Mouse (Mus musculus) midbrain, embryonic 11.5 days (tissue): Measurements from ENCODE around the gene Polr2e. TPM values are rescaled to one million over a fixed set of nuclear protein-coding genes. Genes with fewer than 3 reads are reported as not detected.
A peak's percentile ranks its signal among the peaks of the same experiment; 100 is the strongest.

Experiments used
- ATAC-seq: fragments of 200-750 bp; cut with Nextera tagmentation; 2 replicates; pipeline ENCODE4 v1.8.0; 2017; ENCODE audit warnings: moderate TSS enrichment, moderate library complexity; ENCODE audit not compliant: low FRiP score
- DNase-seq: peaks from one replicate; pipeline ENCODE4 v3.0.0; 2015; ENCODE audit warnings: low spot score; ENCODE audit errors: missing footprints
- H3K27ac ChIP-seq: fragments of 300-500 bp; sonication (generic); 2 replicates; pipeline ENCODE4 v1.5.1; 2014; ENCODE audit warnings: low read depth, low read length
- H3K27me3 ChIP-seq: fragments of 300-500 bp; sonication (generic); 2 replicates; pipeline ENCODE4 v1.6.1; 2014; ENCODE audit warnings: mild to moderate bottlenecking, low read length, moderate library complexity, mixed read lengths; ENCODE audit not compliant: control insufficient read depth, insufficient read depth
- H3K36me3 ChIP-seq: fragments of 300-500 bp; sonication (generic); 2 replicates; pipeline ENCODE4 v1.6.1; 2014; ENCODE audit warnings: mild to moderate bottlenecking, low read length, moderate library complexity, mixed read lengths; ENCODE audit not compliant: control insufficient read depth, insufficient read depth
- H3K4me1 ChIP-seq: fragments of 300-500 bp; sonication (generic); 2 replicates; pipeline ENCODE4 v1.6.1; 2014; ENCODE audit warnings: low read length; ENCODE audit not compliant: control insufficient read depth, insufficient read depth
- H3K4me2 ChIP-seq: fragments of 300-500 bp; sonication (generic); 2 replicates; pipeline ENCODE4 v1.6.1; 2014; ENCODE audit warnings: mild to moderate bottlenecking, moderate library complexity
- H3K4me3 ChIP-seq: fragments of 300-500 bp; sonication (generic); 2 replicates; pipeline ENCODE4 v1.5.1; 2014; ENCODE audit warnings: low read depth, low read length
- H3K9ac ChIP-seq: fragments of 300-500 bp; sonication (generic); 2 replicates; pipeline ENCODE4 v1.6.1; 2014; ENCODE audit warnings: low read length
- H3K9me3 ChIP-seq: fragments of 300-500 bp; sonication (generic); 2 replicates; pipeline ENCODE4 v1.6.1; 2016; ENCODE audit warnings: low read length; ENCODE audit not compliant: control insufficient read depth
- WGBS: fragments of 180-500 bp; shearing (Covaris S2); extraction: QIAGEN DNeasy Blood & Tissue Kit; methylation state at CpG from one replicate; pipeline ENCODE4 v1.1.7; 2014; 5-methylcytosine and 5-hydroxymethylcytosine counted together
- polyA plus RNA-seq: library from polyadenylated mRNA; unstranded; fragments of >200 nt; fragmentation: Nextera tagmentation; extraction: Ambion mirVana; gene quantifications from 2 replicates; pipeline ENCODE4 v1.2.1, GENCODE M21; 2014

Polr2e gene
- polyA plus RNA-seq, 1 experiment from 2014 or later = 225 TPM

DNA sequence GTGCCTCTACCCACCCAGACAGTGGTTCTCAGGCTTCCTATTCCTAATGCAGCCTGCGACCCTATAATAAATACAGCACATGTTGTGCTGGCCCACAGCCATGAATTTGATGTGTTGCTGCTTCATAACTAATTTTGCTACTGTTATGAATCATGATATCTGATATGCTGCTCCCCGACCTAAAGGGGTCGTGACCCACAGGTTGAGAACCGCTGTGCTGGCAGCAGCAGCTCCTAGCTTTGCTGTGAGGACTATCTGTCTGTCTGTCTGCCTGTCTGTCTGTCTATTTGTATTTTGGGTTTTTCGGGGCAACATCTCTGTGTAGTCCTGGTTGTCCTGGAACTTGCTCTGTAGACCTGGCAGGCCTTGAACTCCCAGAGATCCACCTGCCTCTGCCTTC lies 15.8 kb downstream of the Polr2e start:
- Histone ChIP-seq H3K36me3 (no peaks in the 10 kb centered on the region), H3K4me2 (no peak overlapping the region)

DNA sequence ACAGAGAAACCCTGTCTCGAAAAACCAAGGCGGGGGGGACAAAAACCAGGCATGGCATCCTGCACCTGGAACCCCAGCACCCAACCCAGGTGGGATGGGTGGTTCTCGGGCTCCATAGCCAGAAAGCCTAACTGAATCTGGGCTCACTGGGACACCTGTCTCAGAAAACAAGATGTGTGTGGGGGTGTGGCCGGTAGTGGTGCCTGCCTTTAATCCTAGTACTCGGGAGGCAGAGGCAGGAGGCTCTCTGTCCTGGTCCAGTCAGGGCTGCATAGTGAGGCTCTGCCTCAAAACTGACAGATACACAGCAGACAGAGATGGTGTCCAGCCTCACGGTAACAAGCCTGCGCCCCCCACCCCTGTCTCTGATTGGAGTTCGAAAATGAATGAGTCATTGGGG lies 16.8 kb downstream of the Polr2e start:
- no peaks in the 10 kb centered on the region for H3K36me3 ChIP-seq
- H3K27ac ChIP-seq = no peak overlapping the region
- H3K4me3 ChIP-seq = no peak overlapping the region
- ATAC-seq (no peak), DNase-seq (no peak)
- 94% methylated on average over 8 of the region's 8 CpGs for WGBS
- no peaks in the 10 kb centered on the region for H3K9me3 ChIP-seq
- H3K27me3 ChIP-seq = peaks cover 9% of the 10 kb centered on the region
- H3K9ac ChIP-seq = no peak overlapping the region
- H3K4me1 ChIP-seq = peaks cover 6% of the 10 kb centered on the region; the same call in 1 of the 2 replicates
- H3K4me2 ChIP-seq = no peak overlapping the region

More for the DNA sequence above, 15.8 kb downstream of the Polr2e start:
- H3K27me3 ChIP-seq = peaks cover 9% of the 10 kb centered on the region
- H3K9ac ChIP-seq = no peak overlapping the region
- no peak overlapping the region for H3K27ac ChIP-seq
- no peak overlapping the region for H3K4me3 ChIP-seq
- H3K9me3 ChIP-seq = no peaks in the 10 kb centered on the region
- 90% methylated on average over 5 of the region's 5 CpGs for WGBS
- DNase-seq (no peak), ATAC-seq (no peak)
- peaks cover 6% of the 10 kb centered on the region; the same call in 1 of the 2 replicates for H3K4me1 ChIP-seq

DNA sequence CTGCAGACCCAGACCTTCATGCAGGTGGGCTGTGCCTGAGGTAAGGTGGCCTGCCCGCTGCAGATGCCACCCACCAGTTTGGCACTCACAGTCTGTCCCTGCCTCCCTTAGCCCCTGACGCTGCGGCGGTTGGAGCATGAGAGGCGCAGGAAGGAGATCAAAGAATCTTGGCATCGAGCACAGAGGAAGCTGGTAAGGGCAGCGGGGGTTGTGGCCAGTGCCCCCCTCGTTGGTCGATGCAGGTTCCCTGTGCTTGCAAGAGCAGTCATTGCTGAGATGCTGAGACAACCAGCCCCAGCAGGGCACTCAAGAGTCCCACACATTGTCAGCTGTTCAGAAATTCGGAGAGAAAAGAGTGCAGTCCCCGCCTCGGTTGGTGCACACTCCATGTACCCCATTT lies 17.4 kb downstream of the Polr2e start:
- DNase-seq (no peak), ATAC-seq (no peak)
- no peak overlapping the region for H3K4me2 ChIP-seq
- no peak overlapping the region for H3K4me3 ChIP-seq
- peaks cover 11% of the 10 kb centered on the region for H3K27me3 ChIP-seq
- H3K27ac ChIP-seq = no peak overlapping the region
- WGBS = 95% methylated on average over 12 of the region's 12 CpGs
- H3K36me3 ChIP-seq = no peaks in the 10 kb centered on the region
- no peak overlapping the region for H3K9ac ChIP-seq
- no peaks in the 10 kb centered on the region for H3K9me3 ChIP-seq
- H3K4me1 ChIP-seq = peaks cover 6% of the 10 kb centered on the region; the same call in 1 of the 2 replicates

DNA sequence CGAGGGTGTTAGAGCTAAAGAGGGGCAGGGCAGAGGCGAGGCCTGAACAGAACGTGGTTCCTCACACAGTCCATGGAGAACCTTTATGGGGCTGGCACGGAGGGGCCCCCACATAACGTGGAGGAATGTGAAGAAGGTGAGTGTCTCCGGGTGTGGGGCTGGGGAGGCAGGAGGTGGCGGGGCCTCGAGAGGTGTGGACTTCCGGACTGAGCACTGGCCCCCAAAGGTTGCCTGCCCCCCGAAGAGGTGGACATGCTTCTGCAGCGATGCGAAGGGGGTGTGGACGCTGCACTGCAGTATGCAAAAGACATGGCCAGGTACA lies 18.3 kb downstream of the Polr2e start:
- H3K4me1 ChIP-seq = peaks cover 6% of the 10 kb centered on the region; the same call in 1 of the 2 replicates
- H3K27me3 ChIP-seq = peaks cover 11% of the 10 kb centered on the region
- no peaks in the 10 kb centered on the region for H3K36me3 ChIP-seq
- WGBS = 88% methylated on average over 13 of the region's 13 CpGs
- H3K4me2 ChIP-seq = no peak overlapping the region
- no peak overlapping the region for H3K27ac ChIP-seq
- DNase-seq (no peak), ATAC-seq (no peak)
- no peak overlapping the region for H3K4me3 ChIP-seq
- H3K9me3 ChIP-seq = no peaks in the 10 kb centered on the region
- no peak overlapping the region for H3K9ac ChIP-seq

DNA sequence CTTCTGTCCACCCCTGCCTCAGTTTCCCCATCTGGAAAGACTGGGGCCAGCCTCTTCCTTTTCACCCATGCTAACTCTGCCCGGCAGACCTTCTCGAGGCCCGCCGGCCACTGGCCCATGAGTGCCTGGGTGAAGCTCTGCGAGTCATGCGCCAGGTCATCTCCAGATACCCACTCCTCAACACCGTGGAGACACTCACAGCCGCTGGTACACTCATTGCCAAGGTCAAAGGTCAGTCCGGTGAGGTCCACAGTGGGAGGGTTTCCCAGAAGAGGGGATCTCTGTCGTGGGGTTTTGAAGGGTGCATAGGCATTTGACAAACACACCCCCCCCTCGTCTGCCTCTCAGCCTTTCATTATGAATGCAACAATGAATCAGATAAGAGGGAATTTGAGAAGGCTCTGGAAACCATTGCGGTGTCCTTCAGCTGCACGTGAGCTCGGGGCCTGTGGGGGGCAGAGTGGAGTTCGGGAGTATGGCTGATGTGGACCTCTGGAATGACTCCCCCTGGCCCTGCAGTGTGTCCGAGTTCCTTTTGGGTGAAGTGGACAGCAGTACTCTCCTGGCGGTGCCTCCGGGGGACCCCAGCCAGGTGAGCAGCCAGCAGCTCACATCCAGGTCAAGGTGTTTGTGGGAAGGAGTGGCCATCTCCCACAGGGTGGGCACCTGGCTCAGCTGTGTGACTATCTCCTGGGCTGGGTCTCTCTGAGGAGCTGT lies 18.8 kb downstream of the Polr2e start:
- ATAC-seq = 0 out of 2 replicates have a peak, but pooled peaks have one; percentile 33
- no peak overlapping the region for H3K4me3 ChIP-seq
- H3K36me3 ChIP-seq = no peaks in the 10 kb centered on the region
- H3K9ac ChIP-seq = no peak overlapping the region
- H3K4me2 ChIP-seq = no peak overlapping the region
- 82% methylated on average over 18 of the region's 18 CpGs for WGBS
- H3K27ac ChIP-seq = no peak overlapping the region
- H3K9me3 ChIP-seq = no peaks in the 10 kb centered on the region
- peaks cover 6% of the 10 kb centered on the region; the same call in 1 of the 2 replicates for H3K4me1 ChIP-seq
- DNase-seq = no peak
- H3K27me3 ChIP-seq = peaks cover 14% of the 10 kb centered on the region

DNA sequence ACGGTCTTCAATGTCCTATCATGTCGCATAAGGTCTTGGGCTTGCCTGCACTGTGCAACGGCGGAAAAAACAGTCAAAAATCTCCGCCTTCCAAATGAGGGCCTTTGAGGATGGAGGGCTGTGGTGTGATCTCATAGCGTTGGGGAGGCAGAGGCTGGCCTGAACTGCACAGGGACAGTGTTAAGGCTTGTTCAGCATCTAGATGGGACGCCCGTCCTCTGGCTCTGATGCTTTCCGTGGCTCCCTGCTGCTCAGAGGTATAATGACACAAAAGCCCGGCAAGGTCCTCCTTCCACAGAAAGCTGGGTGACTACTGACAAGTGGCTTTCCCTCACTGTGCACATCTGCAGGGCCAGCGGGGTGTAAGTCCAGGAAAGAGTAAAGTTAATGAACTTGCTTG lies 19.4 kb downstream of the Polr2e start:
- 16% methylated on average over 11 of the region's 11 CpGs for WGBS
- ATAC-seq (no peak), DNase-seq (no peak)
- peak overlapping the region; percentile 17; the same call in 1 of the 2 replicates for H3K4me3 ChIP-seq
- no peaks in the 10 kb centered on the region for H3K9me3 ChIP-seq
- no peak overlapping the region for H3K27ac ChIP-seq
- H3K27me3 ChIP-seq = peaks cover 18% of the 10 kb centered on the region
- peaks cover 6% of the 10 kb centered on the region; the same call in 1 of the 2 replicates for H3K4me1 ChIP-seq
- peak overlapping the region; percentile 36; the same call in 1 of the 2 replicates for H3K4me2 ChIP-seq
- H3K9ac ChIP-seq = peak overlapping the region; percentile 46
- H3K36me3 ChIP-seq = no peaks in the 10 kb centered on the region

DNA sequence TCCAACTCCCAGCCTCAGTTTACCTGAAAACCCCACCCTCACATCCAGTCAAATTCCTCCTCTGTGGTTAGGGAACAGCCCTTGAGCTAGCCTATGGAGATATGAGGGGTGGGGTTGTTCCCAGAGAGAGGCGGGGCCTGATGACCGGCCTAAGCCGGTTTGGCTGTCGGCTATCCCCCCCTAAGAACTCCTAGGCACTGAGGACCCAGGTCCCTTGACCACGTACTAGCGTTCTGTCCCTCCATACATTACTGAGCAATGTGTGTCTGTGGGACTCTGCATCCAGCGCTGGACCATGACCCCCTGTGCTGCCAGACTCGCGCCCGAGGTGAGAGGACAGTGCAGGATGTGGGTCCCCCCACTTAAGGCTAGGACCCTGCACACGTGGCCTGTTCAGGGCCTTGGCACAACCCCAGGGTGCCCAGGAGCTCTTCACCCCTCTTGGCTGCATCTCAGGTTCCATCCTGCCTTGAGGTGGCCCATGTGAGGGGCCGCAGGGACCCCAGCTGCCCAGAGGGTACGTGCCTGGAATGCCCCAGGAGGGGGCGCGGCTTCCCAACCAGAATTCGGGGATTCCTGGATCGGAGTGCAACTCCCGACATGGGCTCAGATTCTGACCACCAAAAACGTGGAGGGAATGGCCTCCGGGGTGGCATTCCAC lies 20.0 kb downstream of the Polr2e start:
- peak overlapping the region; percentile 36 for H3K4me2 ChIP-seq

DNA sequence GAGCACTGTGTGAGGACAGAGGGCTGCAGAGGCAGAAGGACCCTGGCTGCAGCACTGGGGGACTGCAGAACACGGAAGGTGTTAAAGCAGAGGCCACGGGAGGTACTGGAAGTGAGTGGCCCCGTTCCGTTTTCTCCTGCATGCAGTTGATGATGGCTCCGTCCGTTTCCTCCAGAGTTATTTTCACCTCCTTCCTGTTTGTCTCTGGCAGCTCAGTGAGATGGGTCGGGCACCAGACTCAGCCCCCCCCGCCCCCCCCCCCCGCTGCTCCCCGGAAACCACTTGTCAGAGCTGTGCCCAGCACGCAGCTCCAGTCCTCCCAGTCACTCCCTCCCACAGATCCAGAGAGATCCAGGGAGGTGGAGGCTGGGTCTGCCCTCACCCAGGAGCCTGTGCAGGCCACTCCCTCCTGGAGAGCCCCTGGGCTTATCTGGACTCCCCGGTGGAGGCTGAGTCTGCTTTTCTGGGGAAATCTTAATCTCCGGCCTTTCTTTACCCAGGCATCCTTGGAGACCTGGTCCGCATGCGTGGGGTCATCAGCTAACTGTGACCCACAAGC lies 20.8 kb downstream of the Polr2e start:
- WGBS = 5% methylated on average over 15 of the region's 15 CpGs
- Histone ChIP-seq H3K36me3 (no peaks in the 10 kb centered on the region), H3K9me3 (no peaks in the 10 kb centered on the region), H3K4me1 (peaks cover 6% of the 10 kb centered on the region; the same call in 1 of the 2 replicates), H3K9ac (no peak overlapping the region), H3K27me3 (peaks cover 31% of the 10 kb centered on the region), H3K4me2 (no peak overlapping the region), H3K4me3 (no peak overlapping the region), H3K27ac (no peak overlapping the region)
- DNase-seq (peak; percentile 86), ATAC-seq (peak; percentile 38; the same call in 1 of the 2 replicates)

More for the DNA sequence above, 20.0 kb downstream of the Polr2e start:
- Histone ChIP-seq H3K27me3 (peaks cover 23% of the 10 kb centered on the region), H3K4me3 (peak overlapping the region; percentile 17; the same call in 1 of the 2 replicates), H3K9ac (peak overlapping the region; percentile 46), H3K4me1 (peaks cover 6% of the 10 kb centered on the region; the same call in 1 of the 2 replicates), H3K27ac (no peak overlapping the region), H3K9me3 (no peaks in the 10 kb centered on the region), H3K36me3 (no peaks in the 10 kb centered on the region)
- 3% methylated on average over 20 of the region's 20 CpGs for WGBS
- DNase-seq (peak; percentile 92), ATAC-seq (peak; percentile 63)

DNA sequence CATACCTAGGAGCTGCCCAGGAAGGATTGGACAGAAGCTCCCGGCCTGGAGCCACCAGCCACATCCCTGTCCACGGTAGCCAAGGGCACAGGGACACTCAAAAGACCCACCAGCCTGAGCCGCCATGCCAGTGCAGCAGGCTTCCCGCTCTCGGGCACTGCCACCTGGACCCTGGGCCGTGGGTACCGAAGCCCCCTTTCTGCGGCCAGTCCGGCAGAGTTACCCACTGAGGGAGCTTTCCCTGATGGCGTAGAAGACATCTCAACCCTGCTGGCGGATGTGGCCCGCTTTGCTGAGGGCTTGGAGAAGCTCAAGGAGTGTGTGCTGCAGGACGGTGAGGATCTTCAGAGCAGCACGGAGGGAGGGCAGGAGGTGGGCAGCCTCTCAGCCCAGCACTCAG lies 21.8 kb downstream of the Polr2e start:
- Histone ChIP-seq H3K4me3 (no peak overlapping the region), H3K9ac (no peak overlapping the region), H3K27me3 (peaks cover 42% of the 10 kb centered on the region), H3K27ac (no peak overlapping the region), H3K9me3 (no peaks in the 10 kb centered on the region), H3K4me1 (peaks cover 6% of the 10 kb centered on the region; the same call in 1 of the 2 replicates), H3K4me2 (no peak overlapping the region), H3K36me3 (no peaks in the 10 kb centered on the region)
- 83% methylated on average over 14 of the region's 14 CpGs for WGBS
- DNase-seq (no peak), ATAC-seq (no peak)
